Comparison of ENCODE assay signal across 18 mouse cellular contexts in genomic region chr4:147968816-147969215, GRCm38 (mm10). TPM values are rescaled to one million over a fixed set of nuclear protein-coding genes. Genes with fewer than 3 reads are reported as not detected.
"Had no signal": no experiment of that assay in that cellular context is flagged by ENCODE, and none has a peak within 500 bp of the region (broad histone marks: within the 10 kb centered on the region; RNA-seq: fewer than 3 reads in every experiment).

No protein-coding gene starts in this region.

- H3K27me3 ChIP-seq: limb, embryonic 13.5 days; liver, embryonic 13.5 days; midbrain, embryonic 13.5 days; neural tube, embryonic 15.5 days had no signal

- H3K4me3 ChIP-seq: limb, embryonic 13.5 days; liver, embryonic 13.5 days; midbrain, embryonic 13.5 days; neural tube, embryonic 15.5 days had no signal

- ATAC-seq: midbrain, embryonic 13.5 days had no signal

- H3K36me3 ChIP-seq: limb, embryonic 13.5 days; liver, embryonic 13.5 days; midbrain, embryonic 13.5 days; neural tube, embryonic 15.5 days had no signal

- H3K9me3 ChIP-seq: limb, embryonic 13.5 days; liver, embryonic 13.5 days; midbrain, embryonic 13.5 days; neural tube, embryonic 15.5 days had no signal

- H3K4me1 ChIP-seq: limb, embryonic 13.5 days; midbrain, embryonic 13.5 days; neural tube, embryonic 15.5 days had no signal

- DNase-seq: kidney, postnatal 36 days; layer of hippocampus, adult 9-11 months; layer of hippocampus, postnatal 36 days; liver, embryonic 13.5 days; lung, adult 18-20 months; right cerebral cortex, adult 18-20 months; right cerebral cortex, postnatal 25 days; thymus, postnatal 36 days had no signal

- H3K27ac ChIP-seq: kidney, postnatal 0 days; limb, embryonic 13.5 days; liver, embryonic 13.5 days; midbrain, embryonic 13.5 days; neural tube, embryonic 15.5 days had no signal

- H3K4me2 ChIP-seq: limb, embryonic 13.5 days; liver, embryonic 13.5 days; midbrain, embryonic 13.5 days; neural tube, embryonic 15.5 days had no signal

- H3K9ac ChIP-seq: limb, embryonic 13.5 days; liver, embryonic 13.5 days; midbrain, embryonic 13.5 days; neural tube, embryonic 15.5 days had no signal

RNA-seq across cellular contexts. Expression of gene Nppb, which starts 16.8 kb away (rescaled TPM):
- total RNA-seq: layer of hippocampus, adult 18-20 months; layer of hippocampus, postnatal 36 days; left cerebral cortex, adult 8-10 months; left cerebral cortex, postnatal 25 days; midbrain, postnatal 0 days had no signal
- polyA plus RNA-seq: kidney, postnatal 0 days; limb, embryonic 13.5 days; liver, embryonic 13.5 days; midbrain, embryonic 13.5 days; midbrain, postnatal 0 days; small intestine, adult 2 months; stomach, embryonic 16.5 days had no signal

RNA-seq across cellular contexts. Expression of gene Nppa, which starts 31.7 kb away (rescaled TPM):
- total RNA-seq: layer of hippocampus, adult 18-20 months; layer of hippocampus, postnatal 36 days had no signal
- polyA plus RNA-seq: kidney, postnatal 0 days; limb, embryonic 13.5 days; small intestine, adult 2 months had no signal
